Mouse (Mus musculus) brown adipose tissue, adult 24 weeks (tissue): ENCODE measurements around the gene Ifnlr1. TPM values are rescaled to one million over a fixed set of nuclear protein-coding genes. Genes with fewer than 3 reads are reported as not detected.
"Not testable (repeated sequence)": the region's sequence is repeated elsewhere in the genome, so short reads cannot be mapped to it uniquely, and the experiment has no call there.

Source experiments
- H3K27ac ChIP-seq: fragments of 200-500 bp; replicated peaks from 2 replicates; pipeline ENCODE4 v1.5.1; 2012; ENCODE audit warnings: low read depth, mild to moderate bottlenecking, low read length
- H3K4me1 ChIP-seq: fragments of 200-500 bp; 2 replicates; pipeline ENCODE4 v1.6.1; 2012; ENCODE audit warnings: low read length, mixed read lengths; ENCODE audit not compliant: control insufficient read depth, insufficient read depth, insufficient read length
- H3K4me3 ChIP-seq: fragments of 200-500 bp; 2 replicates; pipeline ENCODE4 v1.5.1; 2012; ENCODE audit warnings: low read depth, mild to moderate bottlenecking, low read length, moderate library complexity; ENCODE audit not compliant: insufficient read depth
- polyA plus RNA-seq: library from polyadenylated mRNA; stranded (reverse); fragments of >200 nt; gene quantifications from 2 replicates; pipeline ENCODE4 v1.2.4, GENCODE M21; 2012; ENCODE audit not compliant: missing spikeins, insufficient read depth, insufficient read length

Ifnlr1 gene
- polyA plus RNA-seq, 1 experiment = not detected

- Histone ChIP-seq H3K4me1 (no peaks in the 10 kb centered on the region), H3K27ac (no peak overlapping the region), H3K4me3 (no peak overlapping the region)
Measured at GRCm38 (mm10) chr4:135709621-135710020, 23.5 kb downstream of the Ifnlr1 start.

DNA sequence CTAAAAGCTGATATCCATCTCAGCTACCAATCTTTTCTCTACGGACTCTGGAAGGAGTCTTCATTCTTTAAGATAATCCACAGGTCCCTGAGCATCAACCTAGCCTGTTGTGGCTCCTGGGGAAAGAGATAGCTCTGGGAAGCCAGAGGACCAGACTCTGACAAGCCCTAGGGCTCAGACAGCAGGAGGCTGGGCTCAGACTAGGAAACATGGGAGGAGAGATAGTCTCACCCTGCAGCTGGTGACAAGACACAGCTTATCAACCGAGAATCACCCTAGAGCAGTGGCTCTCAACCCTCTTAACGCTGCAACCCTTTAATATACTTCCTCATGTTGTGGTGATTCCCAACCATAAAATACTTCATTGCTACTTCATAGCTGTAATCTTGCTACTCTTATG lies 24.3 kb downstream of the Ifnlr1 start:
- no peak overlapping the region for H3K27ac ChIP-seq

GRCm38 (mm10) chr4:135714776-135715175 lies 28.7 kb downstream of the Ifnlr1 start:
- H3K27ac ChIP-seq = no peak overlapping the region
- no peak overlapping the region for H3K4me3 ChIP-seq
- no peaks in the 10 kb centered on the region for H3K4me1 ChIP-seq

More for the DNA sequence above, 24.3 kb downstream of the Ifnlr1 start:
- Histone ChIP-seq H3K4me3 (no peak overlapping the region), H3K4me1 (no peaks in the 10 kb centered on the region)

- H3K27ac ChIP-seq, H3K4me1 ChIP-seq, H3K4me3 ChIP-seq: not testable (repeated sequence)
Measured at GRCm38 (mm10) chr4:135716438-135716837, 30.4 kb downstream of the Ifnlr1 start.

GRCm38 (mm10) chr4:135722540-135723290 lies 36.6 kb downstream of the Ifnlr1 start:
- Histone ChIP-seq H3K4me3 (no peak overlapping the region), H3K4me1 (no peaks in the 10 kb centered on the region), H3K27ac (no peak overlapping the region)

DNA sequence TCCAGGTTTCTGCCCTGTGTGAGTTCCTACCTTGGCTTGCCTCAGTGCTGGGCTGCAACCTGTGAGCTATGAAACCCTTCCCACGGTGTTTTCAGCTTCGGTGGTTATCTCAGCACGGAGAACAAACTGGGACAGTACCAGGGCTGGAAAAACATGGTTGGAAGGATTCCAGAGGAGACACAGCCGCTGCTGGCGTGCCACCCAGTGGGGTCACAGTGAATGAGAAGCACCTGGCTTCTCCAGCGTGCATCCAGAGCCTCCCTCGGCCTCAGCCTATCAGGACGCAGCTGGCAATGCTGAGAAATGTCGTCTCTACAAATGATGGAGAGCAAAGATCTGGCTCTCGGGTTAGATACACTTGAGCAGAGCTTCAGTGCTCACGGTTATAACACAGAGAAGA lies 40.3 kb downstream of the Ifnlr1 start:
- Histone ChIP-seq H3K4me3 (no peak overlapping the region), H3K4me1 (no peaks in the 10 kb centered on the region), H3K27ac (no peak overlapping the region)

GRCm38 (mm10) chr4:135727817-135728216 lies 41.7 kb downstream of the Ifnlr1 start, which contains the start of gene Il22ra1:
Il22ra1 (plus strand) TSS chr4:135728172.
- Histone ChIP-seq H3K27ac (no peak within 1 kb of the TSS), H3K4me3 (no peak within 1 kb of the TSS), H3K4me1 (no peaks in the 10 kb centered on the region)

DNA sequence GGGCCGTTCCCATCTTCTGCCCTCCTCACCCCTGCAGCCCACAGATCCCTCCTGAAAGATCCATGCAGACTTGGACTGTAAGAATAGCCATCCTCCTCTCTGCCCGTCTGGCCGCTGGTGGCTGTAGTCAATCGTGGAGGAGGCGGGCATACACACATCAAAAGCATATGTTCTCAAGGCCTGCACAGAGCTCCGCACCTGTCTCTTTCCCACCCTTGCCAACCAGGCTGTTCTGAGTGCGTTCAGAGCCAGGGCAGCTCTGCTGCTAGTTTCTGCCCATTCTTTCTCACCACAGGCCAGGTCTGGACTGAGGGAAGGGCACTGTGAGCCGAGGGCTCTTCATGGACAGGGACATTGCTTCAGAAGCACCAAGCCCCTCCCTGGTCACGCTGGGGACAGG lies 44.1 kb downstream of the Ifnlr1 start:
- Histone ChIP-seq H3K4me3 (no peak overlapping the region), H3K27ac (no peak overlapping the region), H3K4me1 (no peaks in the 10 kb centered on the region)

GRCm38 (mm10) chr4:135730951-135731350 lies 44.9 kb downstream of the Ifnlr1 start:
- no peaks in the 10 kb centered on the region for H3K4me1 ChIP-seq
- H3K4me3 ChIP-seq = no peak overlapping the region
- no peak overlapping the region for H3K27ac ChIP-seq

GRCm38 (mm10) chr4:135733901-135734300 lies 47.8 kb downstream of the Ifnlr1 start:
- Histone ChIP-seq H3K27ac (no peak overlapping the region), H3K4me3 (no peak overlapping the region), H3K4me1 (no peaks in the 10 kb centered on the region)

GRCm38 (mm10) chr4:135736903-135737302 lies 50.8 kb downstream of the Ifnlr1 start:
- no peaks in the 10 kb centered on the region for H3K4me1 ChIP-seq
- H3K4me3 ChIP-seq = no peak overlapping the region
- no peak overlapping the region for H3K27ac ChIP-seq

GRCm38 (mm10) chr4:135738237-135738636 lies 52.1 kb downstream of the Ifnlr1 start:
- Histone ChIP-seq H3K27ac (no peak overlapping the region), H3K4me3 (no peak overlapping the region), H3K4me1 (no peaks in the 10 kb centered on the region)

DNA sequence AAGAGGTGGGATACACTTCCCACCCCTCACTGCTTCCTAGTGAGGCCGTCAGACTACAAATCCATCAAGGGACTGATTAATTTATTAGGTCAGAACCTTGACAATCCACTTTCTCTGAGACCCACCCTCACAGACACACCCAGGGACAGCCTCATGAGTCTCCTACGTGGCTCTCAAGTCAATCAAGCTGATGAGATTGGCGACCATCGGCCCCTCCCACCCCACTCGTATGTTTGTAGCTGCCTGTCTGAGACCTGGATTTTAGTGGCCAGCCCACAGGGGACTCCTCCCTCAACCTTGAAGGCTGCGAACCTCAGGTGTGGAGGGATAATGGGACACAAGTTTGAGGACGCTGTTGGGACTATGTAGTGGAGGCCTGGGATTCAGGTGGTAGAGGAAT lies 53.1 kb downstream of the Ifnlr1 start:
- Histone ChIP-seq H3K27ac (no peak overlapping the region), H3K4me3 (no peak overlapping the region), H3K4me1 (no peaks in the 10 kb centered on the region)

GRCm38 (mm10) chr4:135739672-135740071 lies 53.6 kb downstream of the Ifnlr1 start:
- H3K27ac ChIP-seq = no peak overlapping the region
- no peaks in the 10 kb centered on the region for H3K4me1 ChIP-seq
- no peak overlapping the region for H3K4me3 ChIP-seq

- Histone ChIP-seq H3K4me1 (no peaks in the 10 kb centered on the region), H3K27ac (no peak overlapping the region), H3K4me3 (no peak overlapping the region)
Measured at GRCm38 (mm10) chr4:135743520-135743919, 57.4 kb downstream of the Ifnlr1 start.

- no peak overlapping the region for H3K27ac ChIP-seq
Measured at GRCm38 (mm10) chr4:135744726-135745448, 58.8 kb downstream of the Ifnlr1 start.

More at GRCm38 (mm10) chr4:135744726-135745448, 58.8 kb downstream of the Ifnlr1 start:
- H3K4me1 ChIP-seq = no peaks in the 10 kb centered on the region
- no peak overlapping the region for H3K4me3 ChIP-seq
